Mouse (Mus musculus) stomach, postnatal 0 days (tissue): ENCODE data around the gene Stac3.

Source experiments
- CTCF ChIP-seq: IDR thresholded peaks from 2 replicates; pipeline ENCODE4 v1.5.1; 2016; ENCODE audit warnings: antibody characterized with exemption, low read depth, mild to moderate bottlenecking, moderate library complexity
- EP300 ChIP-seq: optimal IDR thresholded peaks from 2 replicates; pipeline ENCODE3; 2016; ENCODE audit warnings: antibody characterized with exemption

- TF ChIP-seq CTCF = no peak
- TF ChIP-seq EP300 = no peak
Observed at GRCm38 (mm10) chr10:127509837-127510701, 8.6 kb downstream of the Stac3 start.
